Mouse (Mus musculus): Measurements from ENCODE around the gene Tia1.

Gene Tia1

GRCm38 (mm10) chr6:86393187-86393586 is 10.8 kb upstream of the Tia1 start:
- Histone ChIP-seq H3K4me3 (replicated peaks; ENCODE audit: low read length) (no peak overlapping the region), H3K4me1 (replicated peaks; ENCODE audit: low read depth, low read length) (peaks cover 36% of the 10 kb centered on the region), H3K9me3 (ENCODE audit: low read length) (no peaks in the 10 kb centered on the region), H3K27me3 (ENCODE audit: insufficient read depth, low read length) (peaks cover 6% of the 10 kb centered on the region), H3K36me3 (ENCODE audit: insufficient read depth, low read length) (peaks cover 57% of the 10 kb centered on the region)
- TF ChIP-seq POU5F1 (IDR thresholded peaks at IDR 0.05; ENCODE audit: borderline replicate concordance, low read length) (no peak), NANOG (IDR thresholded peaks at IDR 0.05; ENCODE audit: borderline replicate concordance, low read length) (no peak), CTCF (conservative IDR thresholded peaks at IDR 0.05; ENCODE audit: low read length) (no peak; the same call in 1 of the 2 replicates)

- Histone ChIP-seq H3K36me3 (ENCODE audit: insufficient read depth, low read length) (peaks cover 47% of the 10 kb centered on the region), H3K4me3 (replicated peaks; ENCODE audit: low read length) (no peak overlapping the region), H3K4me1 (replicated peaks; ENCODE audit: low read depth, low read length) (peaks cover 28% of the 10 kb centered on the region), H3K9me3 (ENCODE audit: low read length) (no peaks in the 10 kb centered on the region), H3K27me3 (ENCODE audit: insufficient read depth, low read length) (peaks cover 17% of the 10 kb centered on the region)
- TF ChIP-seq CTCF (conservative IDR thresholded peaks at IDR 0.05; ENCODE audit: low read length) (no peak), POU5F1 (IDR thresholded peaks at IDR 0.05; ENCODE audit: borderline replicate concordance, low read length) (no peak), NANOG (IDR thresholded peaks at IDR 0.05; ENCODE audit: borderline replicate concordance, low read length) (no peak)
These were observed 9.8 kb upstream of the Tia1 start for GRCm38 (mm10) chr6:86394078-86394720.

GRCm38 (mm10) chr6:86395021-86395420 is 9.0 kb upstream of the Tia1 start:
- peaks cover 19% of the 10 kb centered on the region for H3K27me3 ChIP-seq (ENCODE audit: insufficient read depth, low read length)
- TF ChIP-seq NANOG (IDR thresholded peaks at IDR 0.05; ENCODE audit: borderline replicate concordance, low read length) (no peak), POU5F1 (IDR thresholded peaks at IDR 0.05; ENCODE audit: borderline replicate concordance, low read length) (no peak), CTCF (conservative IDR thresholded peaks at IDR 0.05; ENCODE audit: low read length) (no peak)
- H3K36me3 ChIP-seq (ENCODE audit: insufficient read depth, low read length), result peaks cover 39% of the 10 kb centered on the region
- H3K4me3 ChIP-seq (replicated peaks; ENCODE audit: low read length), result no peak overlapping the region
- H3K9me3 ChIP-seq (ENCODE audit: low read length), result no peaks in the 10 kb centered on the region
- H3K4me1 ChIP-seq (replicated peaks; ENCODE audit: low read depth, low read length), result peaks cover 28% of the 10 kb centered on the region

GRCm38 (mm10) chr6:86395969-86396368 is 8.1 kb upstream of the Tia1 start:
- Histone ChIP-seq H3K4me3 (replicated peaks; ENCODE audit: low read length) (peak overlapping the region; percentile 99), H3K9me3 (ENCODE audit: low read length) (no peaks in the 10 kb centered on the region), H3K27me3 (ENCODE audit: insufficient read depth, low read length) (peaks cover 22% of the 10 kb centered on the region), H3K4me1 (replicated peaks; ENCODE audit: low read depth, low read length) (peaks cover 31% of the 10 kb centered on the region), H3K36me3 (ENCODE audit: insufficient read depth, low read length) (peaks cover 30% of the 10 kb centered on the region)
- TF ChIP-seq CTCF (conservative IDR thresholded peaks at IDR 0.05; ENCODE audit: low read length), result no peak
- no peak for TF ChIP-seq POU5F1 (IDR thresholded peaks at IDR 0.05; ENCODE audit: borderline replicate concordance, low read length)
- TF ChIP-seq NANOG (IDR thresholded peaks at IDR 0.05; ENCODE audit: borderline replicate concordance, low read length), result no peak

- no peak for TF ChIP-seq POU5F1 (IDR thresholded peaks at IDR 0.05; ENCODE audit: borderline replicate concordance, low read length)
- TF ChIP-seq CTCF (conservative IDR thresholded peaks at IDR 0.05; ENCODE audit: low read length), result no peak
- no peak for TF ChIP-seq NANOG (IDR thresholded peaks at IDR 0.05; ENCODE audit: borderline replicate concordance, low read length)
These were observed 7.3 kb upstream of the Tia1 start, which contains the start of gene Pcyox1 for GRCm38 (mm10) chr6:86396581-86397256. TSS of gene Pcyox1 (minus strand) at chr6:86397154.

GRCm38 (mm10) chr6:86397257-86397980 is 6.6 kb upstream of the Tia1 start:
- H3K4me1 ChIP-seq (replicated peaks; ENCODE audit: low read depth, low read length), result peaks cover 32% of the 10 kb centered on the region
- no peaks in the 10 kb centered on the region for H3K9me3 ChIP-seq (ENCODE audit: low read length)
- peaks cover 15% of the 10 kb centered on the region for H3K36me3 ChIP-seq (ENCODE audit: insufficient read depth, low read length)
- H3K4me3 ChIP-seq (replicated peaks; ENCODE audit: low read length), result peak overlapping the region; percentile 99
- H3K27me3 ChIP-seq (ENCODE audit: insufficient read depth, low read length), result peaks cover 22% of the 10 kb centered on the region
- TF ChIP-seq POU5F1 (IDR thresholded peaks at IDR 0.05; ENCODE audit: borderline replicate concordance, low read length) (no peak), NANOG (IDR thresholded peaks at IDR 0.05; ENCODE audit: borderline replicate concordance, low read length) (no peak), CTCF (conservative IDR thresholded peaks at IDR 0.05; ENCODE audit: low read length) (no peak)

More at GRCm38 (mm10) chr6:86396581-86397256, 7.3 kb upstream of the Tia1 start, which contains the start of gene Pcyox1:
- Histone ChIP-seq H3K9me3 (ENCODE audit: low read length) (no peaks in the 10 kb centered on the region), H3K4me1 (replicated peaks; ENCODE audit: low read depth, low read length) (peaks cover 32% of the 10 kb centered on the region), H3K36me3 (ENCODE audit: insufficient read depth, low read length) (peaks cover 22% of the 10 kb centered on the region), H3K27me3 (ENCODE audit: insufficient read depth, low read length) (peaks cover 22% of the 10 kb centered on the region), H3K4me3 (replicated peaks; ENCODE audit: low read length) (peak within 1 kb of the TSS; percentile 99)

GRCm38 (mm10) chr6:86398986-86399385 is 5.0 kb upstream of the Tia1 start:
- Histone ChIP-seq H3K4me3 (replicated peaks; ENCODE audit: low read length) (no peak overlapping the region), H3K27me3 (ENCODE audit: insufficient read depth, low read length) (peaks cover 22% of the 10 kb centered on the region), H3K36me3 (ENCODE audit: insufficient read depth, low read length) (peaks cover 4% of the 10 kb centered on the region; the same call in 1 of the 2 replicates), H3K4me1 (replicated peaks; ENCODE audit: low read depth, low read length) (peaks cover 41% of the 10 kb centered on the region), H3K9me3 (ENCODE audit: low read length) (no peaks in the 10 kb centered on the region)
- no peak for TF ChIP-seq POU5F1 (IDR thresholded peaks at IDR 0.05; ENCODE audit: borderline replicate concordance, low read length)
- no peak for TF ChIP-seq NANOG (IDR thresholded peaks at IDR 0.05; ENCODE audit: borderline replicate concordance, low read length)
- TF ChIP-seq CTCF (conservative IDR thresholded peaks at IDR 0.05; ENCODE audit: low read length), result no peak

GRCm38 (mm10) chr6:86399995-86400394 is 4.0 kb upstream of the Tia1 start:
- Histone ChIP-seq H3K9me3 (ENCODE audit: low read length) (no peaks in the 10 kb centered on the region), H3K4me1 (replicated peaks; ENCODE audit: low read depth, low read length) (peaks cover 39% of the 10 kb centered on the region), H3K4me3 (replicated peaks; ENCODE audit: low read length) (no peak overlapping the region), H3K27me3 (ENCODE audit: insufficient read depth, low read length) (peaks cover 22% of the 10 kb centered on the region), H3K36me3 (ENCODE audit: insufficient read depth, low read length) (no peaks in the 10 kb centered on the region; the same call in 1 of the 2 replicates)
- TF ChIP-seq NANOG (IDR thresholded peaks at IDR 0.05; ENCODE audit: borderline replicate concordance, low read length) (no peak), CTCF (conservative IDR thresholded peaks at IDR 0.05; ENCODE audit: low read length) (no peak), POU5F1 (IDR thresholded peaks at IDR 0.05; ENCODE audit: borderline replicate concordance, low read length) (no peak)
